Mouse (Mus musculus): ENCODE measurements around the gene Clec2d.

DNA sequence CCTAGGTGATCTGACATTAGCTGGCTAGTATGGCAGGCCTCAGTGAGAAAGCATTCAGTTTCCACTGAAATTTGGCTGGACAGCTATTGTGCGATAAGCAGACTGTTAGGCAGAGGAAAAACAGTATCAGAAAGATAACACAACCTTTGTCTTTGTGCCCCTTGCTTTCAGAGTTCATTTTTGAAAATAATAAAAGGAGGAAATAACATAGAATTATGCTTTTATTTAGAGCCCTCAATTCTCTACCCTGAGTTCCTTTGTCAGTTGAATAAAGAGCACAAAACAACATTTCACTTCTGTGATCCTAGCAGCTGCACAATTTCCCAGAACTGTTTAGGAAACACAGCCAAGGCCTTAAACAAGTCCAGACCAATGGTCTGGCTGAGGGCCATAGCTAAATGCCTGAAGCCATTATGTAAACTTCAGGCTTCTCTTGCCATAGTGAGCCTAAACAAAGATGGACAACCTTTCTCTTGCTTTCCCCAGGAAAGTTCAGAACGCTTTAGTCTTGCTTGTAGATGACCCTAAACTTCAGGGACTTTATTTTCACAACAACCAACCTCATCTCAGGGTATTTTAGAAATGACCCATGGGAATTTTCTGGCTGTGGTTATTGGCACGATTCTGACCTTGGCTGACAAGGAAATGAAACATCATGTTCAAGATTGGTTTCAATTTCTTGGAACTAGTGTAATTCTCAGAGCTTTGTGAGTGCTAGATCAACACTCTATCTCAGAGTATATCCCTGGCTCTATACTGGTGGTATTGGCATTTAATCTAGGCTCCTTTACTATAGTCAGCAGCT is 49.6 kb downstream of the Clec2d start:
- TF ChIP-seq CTCF (IDR thresholded peaks at IDR 0.05 in 2 of 3, conservative IDR thresholded peaks at IDR 0.05 in 1 of 3; ENCODE audit: control insufficient read depth in 1 of 3, insufficient read depth in 1 of 3, low read depth in 2 of 3, low read length in 3 of 3, poor library complexity in 1 of 3, severe bottlenecking in 1 of 3) (no peak), SMC3 (IDR thresholded peaks at IDR 0.05; ENCODE audit: low read depth, low read length) (no peak), RAD21 (IDR thresholded peaks at IDR 0.05; ENCODE audit: low read depth, low read length) (no peak), POLR2A (IDR thresholded peaks at IDR 0.05; ENCODE audit: control insufficient read depth in 1 of 2, insufficient read depth in 1 of 2, low read depth in 1 of 2, low read length in 2 of 2, poor library complexity in 1 of 2) (peak in 1 of 2 experiments; percentile 54; a peak in 2 of 4 replicates), GATA1 (IDR thresholded peaks at IDR 0.05; ENCODE audit: low read depth, low read length) (peak; percentile 98), NRF1 (IDR thresholded peaks at IDR 0.05; ENCODE audit: insufficient read depth, low read depth, low read length, poor library complexity, severe bottlenecking) (no peak), BHLHE40 (IDR thresholded peaks at IDR 0.05; ENCODE audit: borderline replicate concordance, low read depth, low read length) (peak; percentile 64; the same call in 1 of the 2 replicates), E2F4 (IDR thresholded peaks at IDR 0.05; ENCODE audit: borderline replicate concordance, low read depth, low read length) (0 out of 2 replicates have a peak, but pooled peaks have one; percentile 16), KAT2A (conservative IDR thresholded peaks at IDR 0.05; ENCODE audit: low read depth, low read length) (0 out of 2 replicates have a peak, but pooled peaks have one; percentile 17), HCFC1 (IDR thresholded peaks at IDR 0.05; ENCODE audit: low read depth, low read length) (no peak)
